In the genomic region with DNA sequence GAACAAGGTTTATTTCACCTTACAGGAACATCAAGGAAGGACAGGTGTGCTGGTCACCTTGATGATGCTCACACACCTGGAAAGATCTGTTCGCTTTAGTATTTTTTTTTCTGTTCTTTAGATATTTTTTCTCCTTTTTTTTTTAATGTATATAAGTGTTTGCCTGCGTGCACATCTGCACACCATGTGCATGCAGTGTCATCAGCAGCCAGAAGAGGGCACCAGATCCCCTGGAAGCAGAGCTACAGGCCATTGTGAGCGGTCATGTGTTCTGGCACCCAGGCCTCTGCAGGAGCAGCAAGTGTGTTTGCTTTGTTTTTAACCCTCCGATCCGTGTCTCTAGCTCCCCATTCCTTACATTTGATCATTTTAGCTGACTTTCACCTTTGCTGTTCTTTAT, we compare ENCODE assay signal across 9 mouse cellular contexts. TPM values are rescaled to one million over a fixed set of nuclear protein-coding genes. Genes with fewer than 3 reads are reported as not detected.
A peak's percentile ranks its signal among the peaks of the same experiment; 100 is the strongest.
DNase-seq lines count a peak whose midpoint lies in the region; ATAC-seq and TF ChIP-seq lines count a peak whose summit lies in the region.
"Had no signal": no experiment of that assay in that cellular context is flagged by ENCODE, and none has a peak within 500 bp of the region (broad histone marks: within the 10 kb centered on the region; RNA-seq: fewer than 3 reads in every experiment).

No protein-coding gene starts in this region.

- no peak overlapping the region for H3K4me3 ChIP-seq in forebrain, postnatal 0 days (ENCODE audit: low read depth, low read length)
- no peak overlapping the region for H3K4me3 ChIP-seq in forebrain, embryonic 12.5 days (replicated peaks)
- H3K4me3 ChIP-seq: limb, embryonic 12.5 days had no signal

- peak; percentile 82 for TF ChIP-seq CTCF in forebrain, postnatal 0 days (IDR thresholded peaks at IDR 0.05; ENCODE audit: low read depth)

- peaks cover 12% of the 10 kb centered on the region; the same call in 1 of the 2 replicates for H3K4me1 ChIP-seq in forebrain, postnatal 0 days (ENCODE audit: insufficient read depth)
- H3K4me1 ChIP-seq in forebrain, embryonic 12.5 days = peaks cover 26% of the 10 kb centered on the region

- H3K4me2 ChIP-seq in forebrain, postnatal 0 days (ENCODE audit: low read depth) = no peak overlapping the region
- H3K4me2 ChIP-seq in forebrain, embryonic 12.5 days = no peak overlapping the region
- H3K4me2 ChIP-seq: limb, embryonic 12.5 days had no signal

- no peak for ATAC-seq in forebrain, postnatal 0 days
- no peak for ATAC-seq in forebrain, embryonic 12.5 days (ENCODE audit: low FRiP score)
- ATAC-seq in megakaryocyte progenitor cell, adult 5-6 weeks (replicated peaks; ENCODE audit: poor library complexity) = peak; percentile 57

- H3K9me3 ChIP-seq in forebrain, postnatal 0 days (ENCODE audit: low read length) = no peaks in the 10 kb centered on the region
- no peaks in the 10 kb centered on the region for H3K9me3 ChIP-seq in forebrain, embryonic 12.5 days
- H3K9me3 ChIP-seq: limb, embryonic 12.5 days had no signal

- H3K9ac ChIP-seq in forebrain, postnatal 0 days = no peak overlapping the region
- H3K9ac ChIP-seq in forebrain, embryonic 12.5 days = no peak overlapping the region
- H3K9ac ChIP-seq: limb, embryonic 12.5 days had no signal

- no peak overlapping the region for H3K27ac ChIP-seq in forebrain, postnatal 0 days (ENCODE audit: low read depth, low read length)
- no peak overlapping the region for H3K27ac ChIP-seq in forebrain, embryonic 12.5 days
- H3K27ac ChIP-seq: limb, embryonic 12.5 days had no signal

- DNase-seq in forebrain, postnatal 0 days = peak; percentile 73
- peak; percentile 49 for DNase-seq in ovary, postnatal 14 days (ENCODE audit: low spot score)
- DNase-seq in ovary, adult 18-20 months (ENCODE audit: low spot score) = no peak
- DNase-seq in cerebellum, postnatal 10 days = peak; percentile 88 to 90
- DNase-seq in layer of hippocampus, adult 18-20 months (ENCODE audit: low spot score in 2 of 2) = peak; percentile 27 to 77
- DNase-seq in thymus, postnatal 14 days = peak; percentile 67

- H3K36me3 ChIP-seq in forebrain, postnatal 0 days (ENCODE audit: insufficient read depth) = 0 out of 2 replicates have a peak, but pooled peaks cover under 1% of the 10 kb centered on the region
- H3K36me3 ChIP-seq in forebrain, embryonic 12.5 days (replicated peaks) = peaks cover 16% of the 10 kb centered on the region

- 43% methylated on average over 5 of the region's 5 CpGs for WGBS in forebrain, postnatal 0 days
- WGBS in forebrain, embryonic 12.5 days = 52% methylated on average over 5 of the region's 5 CpGs

- H3K27me3 ChIP-seq in forebrain, postnatal 0 days (ENCODE audit: insufficient read depth, low read length) = no peaks in the 10 kb centered on the region
- no peaks in the 10 kb centered on the region for H3K27me3 ChIP-seq in forebrain, embryonic 12.5 days
- H3K27me3 ChIP-seq: limb, embryonic 12.5 days had no signal

RNA-seq across cellular contexts. Expression of a gene that starts 1.8 kb away (rescaled TPM):
- 20.4 and 29.0 TPM in 2 replicates for total RNA-seq in forebrain, postnatal 0 days (2014; rRNA removed)
- 48.0 and 51.3 TPM in 2 replicates for polyA plus RNA-seq in forebrain, postnatal 0 days (2015; fragmentation: Nextera tagmentation; extraction: Ambion mirVana)
- 104 and 108 TPM in 2 replicates for polyA plus RNA-seq in forebrain, embryonic 12.5 days (2016; fragmentation: Nextera tagmentation; extraction: Ambion mirVana)
- total RNA-seq in layer of hippocampus, adult 18-20 months (2021) = 10 to 100 TPM; 25.9 to 26.6 TPM
- total RNA-seq in megakaryocyte progenitor cell, adult 5-6 weeks (2015) = 63.9 and 65.8 TPM in 2 replicates
- total RNA-seq in megakaryocyte progenitor cell, adult 5-6 weeks (2017) = 48.4 and 52.0 TPM in 2 replicates

RNA-seq across cellular contexts. Expression of a gene that starts 18.2 kb away (rescaled TPM):
- 9.8 and 14.9 TPM in 2 replicates for total RNA-seq in forebrain, postnatal 0 days (2014; rRNA removed)
- polyA plus RNA-seq in forebrain, postnatal 0 days (2015; fragmentation: Nextera tagmentation; extraction: Ambion mirVana) = 15.9 and 19.8 TPM in 2 replicates
- 14.6 and 20.5 TPM in 2 replicates for polyA plus RNA-seq in forebrain, embryonic 12.5 days (2016; fragmentation: Nextera tagmentation; extraction: Ambion mirVana)
- 1 to 10 TPM; 9.1 to 9.2 TPM for total RNA-seq in layer of hippocampus, adult 18-20 months (2021)
- not detected in 2 replicates for total RNA-seq in megakaryocyte progenitor cell, adult 5-6 weeks (2015)
- total RNA-seq in megakaryocyte progenitor cell, adult 5-6 weeks (2017) = not detected in 2 replicates

RNA-seq across cellular contexts. Expression of a gene that starts 18.7 kb away (rescaled TPM):
- total RNA-seq in forebrain, postnatal 0 days (2014; rRNA removed) = not detected in 2 replicates
- not detected in 2 replicates for polyA plus RNA-seq in forebrain, postnatal 0 days (2015; fragmentation: Nextera tagmentation; extraction: Ambion mirVana)
- polyA plus RNA-seq in forebrain, embryonic 12.5 days (2016; fragmentation: Nextera tagmentation; extraction: Ambion mirVana) = 0.99 and 2.0 TPM in 2 replicates
- total RNA-seq in layer of hippocampus, adult 18-20 months (2021) = not detected
- not detected in 2 replicates for total RNA-seq in megakaryocyte progenitor cell, adult 5-6 weeks (2015)
- not detected in 2 replicates for total RNA-seq in megakaryocyte progenitor cell, adult 5-6 weeks (2017)

RNA-seq across cellular contexts. Expression of a gene that starts 42.1 kb away (rescaled TPM):
- total RNA-seq in forebrain, postnatal 0 days (2014; rRNA removed) = 7.5 and 9.7 TPM in 2 replicates
- 4.6 and 6.0 TPM in 2 replicates for polyA plus RNA-seq in forebrain, postnatal 0 days (2015; fragmentation: Nextera tagmentation; extraction: Ambion mirVana)
- 7.7 and 8.4 TPM in 2 replicates for polyA plus RNA-seq in forebrain, embryonic 12.5 days (2016; fragmentation: Nextera tagmentation; extraction: Ambion mirVana)
- total RNA-seq in layer of hippocampus, adult 18-20 months (2021) = 10 to 100 TPM in 1 of 2 experiments, 1 to 10 TPM in 1; 9.6 to 11.0 TPM
- 2.1 and 3.3 TPM in 2 replicates for total RNA-seq in megakaryocyte progenitor cell, adult 5-6 weeks (2015)
- 1.3 and 1.4 TPM in 2 replicates for total RNA-seq in megakaryocyte progenitor cell, adult 5-6 weeks (2017)

Comparison
In these comparisons a context has a peak if more than half of its experiments do, and no peak if none do; other contexts are left out.
1. RNA of a gene that starts 18.2 kb away (total RNA-seq): 9.8 to 14.9 TPM in forebrain, postnatal 0 days and 9.1 to 9.2 TPM in layer of hippocampus, adult 18-20 months; not detected in megakaryocyte progenitor cell, adult 5-6 weeks; every median in the first group is over 10 times any median in the second.